Mouse (Mus musculus) adrenal gland, postnatal 36 days (tissue): ENCODE data around the gene Gm3573. TPM values are rescaled to one million over a fixed set of nuclear protein-coding genes. Genes with fewer than 3 reads are reported as not detected.
"Not testable (repeated sequence)": the region's sequence is repeated elsewhere in the genome, so short reads cannot be mapped to it uniquely, and the experiment has no call there.

Experiments
- DNase-seq, 2 experiments: peaks; one replicate each; pipeline ENCODE4 v3.0.0; 2021; ENCODE audit warnings: mixed read lengths in 1 of 2
- long read RNA-seq, 2 experiments: library from polyadenylated mRNA; stranded (forward); transcript quantifications; one replicate each; pipeline ENCODE4 v2.0.0; 2021; ENCODE audit warnings: borderline sequencing depth in 2 of 2
- total RNA-seq, 2 experiments: library from RNA; stranded (reverse); gene quantifications; 2 replicates each; pipeline ENCODE4 v1.2.3; 2021

Gm3573 gene
- not detected for total RNA-seq
- long read RNA-seq, experiment 1 = 0 reads
- long read RNA-seq, experiment 2 = 0 reads

DNA sequence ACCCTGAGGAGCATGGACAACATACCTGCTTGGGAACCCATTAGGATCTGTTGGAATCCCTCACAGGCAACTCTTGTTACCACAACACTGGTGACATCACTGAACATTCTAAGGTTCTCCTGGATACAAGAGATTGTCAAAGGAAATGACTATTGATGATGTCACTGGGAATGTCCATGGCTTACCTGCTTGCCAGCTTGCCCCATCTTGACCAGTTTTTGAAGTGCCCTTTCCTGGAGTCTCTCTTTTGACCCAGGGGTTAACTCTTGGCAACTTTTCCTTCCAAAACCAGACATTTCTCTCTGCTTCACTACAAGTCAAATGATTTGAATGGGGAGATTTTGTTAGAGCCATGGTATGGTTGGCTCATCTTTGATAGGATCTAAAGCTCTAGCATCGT lies at the start of gene Gm3573:
Gene Gm3573, minus strand, starts transcription at position 101 of the 400 bp plus-strand sequence.
- not testable (repeated sequence) for DNase-seq

- DNase-seq = not testable (repeated sequence)
These were observed 26.4 kb upstream of the Gm3573 start for GRCm38 (mm10) chr14:42216766-42217537.

- peak in 1 of 2 experiments; percentile 0 for DNase-seq
These were observed 6.7 kb downstream of the Gm3573 start for GRCm38 (mm10) chr14:42183936-42184335.

DNA sequence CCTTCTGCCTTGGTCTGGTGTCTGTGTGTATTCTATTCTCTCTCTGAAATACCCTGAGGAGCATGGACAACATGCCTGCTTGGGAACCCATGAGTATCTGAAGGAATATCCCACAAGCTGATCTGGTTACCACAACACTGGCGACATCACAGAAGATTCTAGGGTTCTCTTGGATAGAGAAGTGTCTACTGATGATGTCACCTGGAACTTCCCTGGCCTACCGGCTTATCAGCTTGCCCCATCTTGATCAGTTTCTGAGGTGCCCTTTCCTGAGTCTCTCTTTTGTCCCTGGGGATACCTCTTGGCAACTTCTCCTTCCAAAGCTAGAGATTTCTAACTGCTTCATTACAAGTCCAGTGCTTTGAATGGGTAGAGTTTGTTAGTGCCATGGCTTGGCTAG lies 28.1 kb downstream of the Gm3573 start, which contains the start of gene Gm17027:
Gene Gm17027, minus strand, starts transcription at position 101 of the 400 bp plus-strand sequence.
- DNase-seq = not testable (repeated sequence)

Other genes with a start within 250 kb of the Gm3573 start
- not detected for gene 1700024B05Rik, start 246.8 kb downstream of the Gm3573 start, total RNA-seq
- gene Gm6401, start 222.9 kb downstream of the Gm3573 start, total RNA-seq = not detected
- not detected for gene Gm3543, start 207.5 kb downstream of the Gm3573 start, total RNA-seq
- gene Gm7951, start 73.4 kb downstream of the Gm3573 start, total RNA-seq = not detected
- not detected for gene Gm17027, start 28.2 kb downstream of the Gm3573 start, total RNA-seq
- gene Gm17026, start 69.3 kb upstream of the Gm3573 start, total RNA-seq = not detected
- not detected for gene Gm9611, start 106.6 kb upstream of the Gm3573 start, total RNA-seq
- gene Gm7995, start 119.4 kb upstream of the Gm3573 start, total RNA-seq = not detected
- not detected for gene Gm8005, start 248.9 kb upstream of the Gm3573 start, total RNA-seq